Mouse (Mus musculus) midbrain, embryonic 10.5 days (tissue): ENCODE data around the gene Lrp5. TPM values are rescaled to one million over a fixed set of nuclear protein-coding genes. Genes with fewer than 3 reads are reported as not detected.

Experiments used
- DNase-seq: peaks from one replicate; pipeline ENCODE4 v3.0.0-alpha.2; 2017; ENCODE audit warnings: low spot score
- H3K27ac ChIP-seq: fragments of 300-500 bp; sonication (generic); replicated peaks from 2 replicates; pipeline ENCODE4 v1.5.1; 2016; ENCODE audit warnings: mild to moderate bottlenecking
- H3K27me3 ChIP-seq: fragments of 300-500 bp; sonication (generic); 2 replicates; pipeline ENCODE4 v1.6.1; 2016; ENCODE audit warnings: low read depth, mild to moderate bottlenecking; ENCODE audit not compliant: poor library complexity, severe bottlenecking
- H3K36me3 ChIP-seq: fragments of 300-500 bp; sonication (generic); 2 replicates; pipeline ENCODE4 v1.6.1; 2016; ENCODE audit warnings: mild to moderate bottlenecking, moderate library complexity
- H3K4me1 ChIP-seq: fragments of 300-500 bp; sonication (generic); 2 replicates; pipeline ENCODE4 v1.6.1; 2016
- H3K4me3 ChIP-seq: fragments of 300-500 bp; sonication (generic); 2 replicates; pipeline ENCODE4 v1.5.1; 2016; ENCODE audit warnings: mild to moderate bottlenecking, moderate library complexity
- H3K9me3 ChIP-seq: fragments of 300-500 bp; sonication (generic); replicated peaks from 2 replicates; pipeline ENCODE4 v1.6.1; 2016; ENCODE audit warnings: mild to moderate bottlenecking
- WGBS: fragments of 180-500 bp; shearing (Covaris S2); methylation state at CpG from one replicate; pipeline ENCODE4 v1.1.7; 2016; 5-methylcytosine and 5-hydroxymethylcytosine counted together
- polyA plus RNA-seq: library from polyadenylated mRNA; unstranded; fragments of >200 nt; fragmentation: Nextera tagmentation; extraction: Ambion mirVana; gene quantifications from 2 replicates; pipeline ENCODE4 v1.2.1, GENCODE M21; 2016

The Lrp5 gene
- polyA plus RNA-seq: 2.3 and 2.5 TPM in 2 replicates

DNA sequence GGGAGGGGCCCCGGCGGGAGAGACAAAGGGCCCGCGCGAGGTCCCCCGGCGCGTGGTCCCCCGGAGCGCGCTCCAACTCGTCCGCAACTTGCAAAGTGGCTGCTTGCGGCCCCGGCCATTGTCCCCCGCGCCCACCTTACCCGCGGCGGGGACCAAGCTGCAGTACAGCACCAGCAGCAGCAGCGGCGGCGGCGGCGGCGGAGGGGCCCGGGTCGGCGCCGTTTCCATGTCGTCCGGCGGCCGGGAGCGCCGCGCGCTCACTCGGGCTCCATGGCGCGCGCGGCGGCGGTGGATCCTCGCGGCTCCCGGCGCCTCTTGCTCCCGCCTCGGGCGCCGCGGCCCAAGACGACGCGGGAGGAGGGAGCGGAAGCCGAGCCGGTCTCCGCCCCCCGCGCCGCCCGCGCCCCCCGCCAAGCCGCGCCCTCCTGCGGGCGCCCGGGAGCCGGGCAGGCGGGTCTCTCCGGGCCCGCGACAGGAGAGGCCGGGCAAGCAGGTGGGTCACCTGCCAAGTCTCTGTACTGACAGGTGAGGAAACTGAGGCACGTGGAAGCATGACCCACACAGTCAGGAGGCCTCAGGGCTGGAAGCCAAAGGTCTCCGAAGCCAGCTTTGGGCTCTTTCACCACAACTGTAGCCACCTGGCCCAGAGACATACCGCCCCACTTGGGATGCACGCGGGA is at the start of gene Lrp5:
TSS of gene Lrp5 (minus strand) at position 350 of the 680 bp plus-strand sequence.
- peaks cover 44% of the 10 kb centered on the region for H3K4me1 ChIP-seq

DNA sequence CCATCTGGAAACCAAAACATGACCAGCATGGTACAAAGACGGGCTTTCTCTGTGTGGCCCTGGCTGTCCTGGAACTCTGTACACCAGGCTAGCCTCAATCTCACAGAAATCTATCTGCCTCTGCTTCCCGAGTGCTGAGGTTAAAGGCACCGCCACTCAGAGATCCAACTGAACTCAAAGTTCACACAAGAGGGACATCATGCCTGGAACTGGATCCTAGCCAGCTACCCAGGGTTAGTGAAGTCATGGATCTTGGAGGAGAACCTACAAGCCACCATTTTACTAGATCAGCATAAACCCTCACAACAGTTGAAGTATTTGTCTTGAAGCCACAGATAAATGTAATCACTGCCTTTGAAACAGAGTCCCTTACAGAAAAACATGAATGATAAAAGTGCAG is 49.6 kb upstream of the Lrp5 start:
- Histone ChIP-seq H3K27me3 (no peaks in the 10 kb centered on the region), H3K36me3 (no peaks in the 10 kb centered on the region), H3K4me1 (no peaks in the 10 kb centered on the region), H3K27ac (no peak overlapping the region), H3K4me3 (no peak overlapping the region), H3K9me3 (no peaks in the 10 kb centered on the region)
- no peak for DNase-seq
- 93% methylated on average over 3 of the region's 3 CpGs for WGBS

More for the DNA sequence above, at the start of gene Lrp5:
- Histone ChIP-seq H3K4me3 (peak within 1 kb of the TSS; percentile 94), H3K27ac (peak within 1 kb of the TSS; percentile 92), H3K36me3 (no peaks in the 10 kb centered on the region), H3K9me3 (no peaks in the 10 kb centered on the region), H3K27me3 (peaks cover 14% of the 10 kb centered on the region)
- peak; percentile 56 for DNase-seq
- under 1% methylated on average over 80 of the region's 83 CpGs for WGBS

DNA sequence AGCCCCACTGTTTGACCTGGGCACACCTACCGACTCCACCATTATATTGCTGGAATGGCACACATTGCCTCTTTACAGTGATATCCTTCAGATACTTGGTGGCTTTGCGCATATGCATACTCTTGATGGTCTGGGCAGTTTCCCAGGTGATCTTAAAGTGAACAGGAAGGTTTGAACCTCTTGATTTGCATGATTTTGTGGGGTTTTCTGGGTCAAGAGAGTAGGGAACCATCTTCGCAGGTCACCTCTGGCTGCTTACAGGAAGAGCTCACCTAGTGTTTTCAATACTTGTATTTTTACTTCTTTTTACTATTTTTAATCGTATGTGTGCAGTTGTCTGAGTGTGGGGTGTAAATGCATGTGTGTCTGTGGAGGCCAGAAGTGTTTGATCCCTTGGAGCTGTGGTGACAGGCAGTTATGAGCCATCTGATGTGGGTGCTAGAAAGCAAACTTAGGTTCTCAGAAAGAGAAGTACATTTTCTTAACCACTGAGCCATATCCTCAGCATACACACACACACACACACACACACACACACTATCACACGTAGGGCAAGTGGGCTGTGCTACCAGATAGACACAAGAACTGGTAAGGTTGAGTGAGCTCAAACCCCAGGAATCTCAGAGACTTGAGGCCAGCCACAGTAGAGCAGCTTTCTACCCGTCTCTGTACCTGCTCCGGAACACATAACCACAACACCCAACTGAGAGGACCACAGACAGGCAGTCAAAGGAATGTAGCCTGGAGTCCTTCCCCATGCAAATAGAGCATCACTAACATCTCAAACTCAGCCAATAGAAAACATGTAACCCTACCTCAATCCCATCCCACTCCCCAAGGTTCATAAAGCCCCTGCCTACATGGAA is 44.6 kb upstream of the Lrp5 start:
- Histone ChIP-seq H3K4me1 (no peaks in the 10 kb centered on the region), H3K27me3 (no peaks in the 10 kb centered on the region), H3K4me3 (no peak overlapping the region), H3K27ac (no peak overlapping the region), H3K9me3 (no peaks in the 10 kb centered on the region), H3K36me3 (no peaks in the 10 kb centered on the region)
- DNase-seq: no peak
- 85% methylated on average over 7 of the region's 7 CpGs for WGBS

DNA sequence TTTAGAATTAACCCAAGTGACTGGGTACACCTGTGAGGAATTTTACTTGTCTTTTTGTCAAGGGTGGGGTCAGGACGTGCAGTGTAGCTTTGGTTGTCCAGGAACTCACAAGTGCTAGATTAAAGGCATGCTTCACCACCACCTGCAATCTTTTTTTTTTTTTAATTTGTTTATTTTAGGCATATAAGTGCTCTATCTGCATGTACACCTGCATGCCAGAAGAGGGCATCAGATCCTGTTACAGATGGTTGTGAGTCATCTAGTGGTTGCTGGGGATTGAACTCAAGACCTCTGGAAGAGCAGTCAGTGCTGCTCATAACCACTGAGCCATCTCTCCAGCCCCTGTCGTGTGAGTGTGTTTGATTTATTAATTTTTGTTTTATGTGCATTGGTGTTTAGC is 42.5 kb upstream of the Lrp5 start:
- WGBS: 67% methylated on average over 2 of the region's 2 CpGs
- Histone ChIP-seq H3K4me1 (no peaks in the 10 kb centered on the region), H3K9me3 (peaks cover 1% of the 10 kb centered on the region; the same call in 1 of the 2 replicates), H3K36me3 (no peaks in the 10 kb centered on the region), H3K27ac (no peak overlapping the region), H3K4me3 (no peak overlapping the region), H3K27me3 (no peaks in the 10 kb centered on the region)
- DNase-seq: no peak

DNA sequence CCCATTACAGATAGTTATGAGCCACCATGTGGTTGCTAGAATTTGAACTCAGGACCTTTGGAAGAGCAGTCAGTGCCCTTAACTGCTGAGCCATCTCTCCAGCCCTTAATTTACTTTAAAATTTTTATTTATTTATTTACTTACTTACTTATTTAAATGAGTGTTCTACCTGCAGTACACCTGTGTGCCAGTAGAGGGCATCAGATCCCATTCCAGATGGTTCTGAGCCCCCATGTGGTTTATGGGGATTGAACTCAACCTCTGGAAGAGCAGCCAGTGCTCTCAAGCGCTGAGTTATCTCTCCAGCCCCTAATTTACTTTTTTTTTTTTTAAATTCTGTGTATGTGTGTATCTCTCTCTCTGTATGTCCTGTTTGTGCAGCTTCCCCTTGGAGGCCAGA is 38.4 kb upstream of the Lrp5 start:
- Histone ChIP-seq H3K36me3 (no peaks in the 10 kb centered on the region), H3K9me3 (peaks cover 5% of the 10 kb centered on the region; the same call in 1 of the 2 replicates), H3K27ac (no peak overlapping the region), H3K4me3 (no peak overlapping the region), H3K4me1 (peaks cover 4% of the 10 kb centered on the region), H3K27me3 (no peaks in the 10 kb centered on the region)
- peak; percentile 59 for DNase-seq
- WGBS: 35% methylated on average over 1 of the region's 1 CpGs

DNA sequence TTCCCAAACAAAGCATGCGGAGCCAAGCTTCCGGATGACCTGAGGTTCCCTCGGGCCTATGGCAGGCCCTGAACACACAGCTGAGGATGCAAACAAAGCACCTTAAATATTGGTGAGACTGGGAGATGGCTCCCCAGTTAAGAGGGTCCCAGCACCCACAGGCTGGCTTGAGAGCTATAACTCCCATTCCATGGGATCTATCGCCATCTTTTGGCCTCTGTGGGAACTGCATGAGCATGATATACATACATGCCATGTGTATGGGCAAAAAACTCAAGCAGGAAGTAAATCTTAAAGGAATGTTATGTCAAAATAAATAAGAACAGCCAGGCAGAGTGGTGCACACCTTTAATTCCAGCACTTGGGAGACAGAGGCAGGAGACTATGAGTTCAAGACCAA is 37.5 kb upstream of the Lrp5 start:
- Histone ChIP-seq H3K27me3 (no peaks in the 10 kb centered on the region), H3K36me3 (no peaks in the 10 kb centered on the region), H3K9me3 (peaks cover 5% of the 10 kb centered on the region; the same call in 1 of the 2 replicates), H3K4me3 (no peak overlapping the region), H3K27ac (no peak overlapping the region), H3K4me1 (peaks cover 13% of the 10 kb centered on the region)
- WGBS: 79% methylated on average over 4 of the region's 4 CpGs
- DNase-seq: peak; percentile 43

DNA sequence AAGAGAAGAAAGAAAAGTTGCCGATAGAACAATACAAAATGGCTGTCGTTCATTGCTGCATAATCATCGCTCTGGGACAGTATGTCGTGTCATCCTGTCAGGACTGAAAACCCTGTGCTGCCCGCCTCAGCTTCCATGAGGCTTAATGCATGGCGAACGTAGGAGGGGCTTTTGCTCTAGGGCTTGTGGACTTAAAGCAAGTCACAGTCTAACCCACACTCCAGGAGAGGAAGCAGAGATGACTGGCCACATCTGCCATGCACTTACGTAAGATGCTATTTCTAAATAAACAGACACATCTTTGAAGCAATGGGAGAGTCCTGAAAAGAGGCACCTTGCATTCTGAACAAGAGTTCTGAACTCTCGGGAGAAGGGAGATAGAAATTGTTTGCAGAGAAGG is 36.8 kb upstream of the Lrp5 start:
- Histone ChIP-seq H3K4me1 (peaks cover 16% of the 10 kb centered on the region), H3K9me3 (peaks cover 5% of the 10 kb centered on the region; the same call in 1 of the 2 replicates), H3K4me3 (no peak overlapping the region), H3K27me3 (no peaks in the 10 kb centered on the region), H3K27ac (no peak overlapping the region), H3K36me3 (peaks cover 7% of the 10 kb centered on the region)
- WGBS: 97% methylated on average over 9 of the region's 9 CpGs
- no peak for DNase-seq

DNA sequence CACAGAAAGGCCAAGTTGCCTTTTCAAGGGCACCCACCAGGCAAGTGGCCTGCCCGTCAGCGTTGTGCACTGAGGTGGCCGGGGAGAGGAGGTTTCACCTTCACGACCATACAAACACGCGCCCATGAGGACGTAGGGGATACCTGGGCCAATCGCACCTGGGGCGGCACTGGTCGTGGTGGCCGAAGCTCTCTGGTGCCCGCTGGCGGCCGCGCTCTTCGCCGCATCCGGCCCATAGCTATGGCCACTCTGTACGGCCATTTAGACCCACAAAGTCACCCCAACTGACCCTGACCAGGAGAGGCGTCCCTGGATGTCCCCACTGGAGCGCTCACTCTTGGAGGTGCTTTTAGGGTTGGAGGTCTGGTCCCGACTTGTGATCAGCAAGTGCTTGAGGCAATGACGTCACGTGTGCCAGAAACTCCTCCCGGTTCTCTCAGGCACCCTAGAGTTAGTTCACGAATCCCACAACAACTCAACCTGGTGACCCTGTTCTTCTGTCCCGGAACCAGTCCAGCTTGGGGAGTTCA is 33.1 kb upstream of the Lrp5 start:
- Histone ChIP-seq H3K4me1 (peaks cover 16% of the 10 kb centered on the region), H3K9me3 (peaks cover 5% of the 10 kb centered on the region; the same call in 1 of the 2 replicates), H3K36me3 (peaks cover 45% of the 10 kb centered on the region), H3K27ac (peak overlapping the region; percentile 58), H3K27me3 (no peaks in the 10 kb centered on the region), H3K4me3 (peak overlapping the region; percentile 53)
- DNase-seq: peak; percentile 61
- 1% methylated on average over 27 of the region's 27 CpGs for WGBS

DNA sequence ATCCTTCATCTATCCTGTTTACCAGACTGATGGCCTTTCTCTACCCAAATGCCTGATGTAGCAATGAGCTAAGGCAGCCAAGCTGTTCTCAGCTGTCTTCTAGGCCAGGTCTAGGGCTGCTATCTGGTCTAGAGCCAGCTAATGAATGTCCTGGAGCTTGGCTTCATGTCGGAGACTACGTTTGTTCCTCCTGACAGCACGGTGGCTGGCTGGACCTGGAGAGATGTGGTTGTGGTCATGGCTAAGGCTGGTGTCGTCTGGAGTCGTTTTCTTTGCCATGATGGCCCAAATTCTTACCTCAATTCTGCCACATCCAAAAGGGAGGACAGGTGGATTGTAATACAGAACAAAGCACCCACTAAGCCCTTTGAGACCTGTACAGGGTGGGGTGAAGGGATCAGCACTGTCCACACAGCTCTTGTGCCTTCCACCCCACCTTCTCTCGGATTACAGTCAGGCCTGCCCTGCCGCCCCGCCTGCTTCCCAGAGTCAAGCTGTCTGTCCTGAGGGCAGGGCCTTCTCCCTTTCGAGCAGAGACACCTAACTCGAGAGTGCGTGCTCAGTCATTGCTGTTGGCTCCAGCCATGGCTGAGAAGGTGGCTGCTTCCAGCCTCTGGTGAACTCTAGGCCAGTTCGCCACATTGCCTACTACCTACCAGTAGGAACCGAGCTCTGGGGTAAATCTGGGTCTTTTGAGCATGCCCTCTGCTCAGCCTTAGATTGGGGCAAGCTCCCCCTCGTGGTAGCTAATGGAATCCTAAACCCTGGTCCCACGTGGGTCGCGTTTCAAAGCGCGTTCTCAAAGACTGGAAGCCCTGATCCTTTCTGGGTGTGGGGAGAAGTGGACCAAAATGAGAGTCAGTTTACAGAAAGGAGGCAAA is 32.4 kb upstream of the Lrp5 start:
- H3K27me3 ChIP-seq: no peaks in the 10 kb centered on the region
- peak overlapping the region; percentile 53 for H3K4me3 ChIP-seq
- H3K9me3 ChIP-seq: peaks cover 2% of the 10 kb centered on the region; the same call in 1 of the 2 replicates
- peaks cover 51% of the 10 kb centered on the region for H3K36me3 ChIP-seq
- peaks cover 16% of the 10 kb centered on the region for H3K4me1 ChIP-seq
- DNase-seq: peak; percentile 63
- WGBS: 41% methylated on average over 19 of the region's 19 CpGs
- peak overlapping the region; percentile 58; the same call in 1 of the 2 replicates for H3K27ac ChIP-seq

DNA sequence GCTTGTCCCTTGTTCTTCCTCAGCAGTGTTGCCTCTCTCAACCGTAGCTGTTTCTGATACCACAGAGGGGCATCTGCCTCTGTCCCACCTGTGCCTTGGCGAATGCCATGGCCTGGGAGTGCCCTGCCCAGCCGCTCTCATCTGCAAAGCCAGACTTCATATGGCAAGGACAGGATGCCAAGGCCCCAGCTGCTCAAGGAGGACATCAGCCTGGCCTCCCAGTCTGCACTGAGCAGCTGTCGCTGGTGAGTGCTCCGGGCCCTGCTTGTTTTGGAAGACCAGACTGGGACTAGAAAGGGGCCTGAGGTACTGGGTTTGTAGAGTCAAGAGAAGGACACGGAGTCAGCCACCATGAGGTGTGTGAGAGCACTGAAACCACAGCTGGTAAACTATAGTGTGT is 28.0 kb upstream of the Lrp5 start:
- Histone ChIP-seq H3K9me3 (no peaks in the 10 kb centered on the region), H3K36me3 (peaks cover 68% of the 10 kb centered on the region), H3K4me1 (peaks cover 13% of the 10 kb centered on the region), H3K27ac (no peak overlapping the region), H3K27me3 (no peaks in the 10 kb centered on the region), H3K4me3 (no peak overlapping the region)
- 93% methylated on average over 6 of the region's 6 CpGs for WGBS
- no peak for DNase-seq

DNA sequence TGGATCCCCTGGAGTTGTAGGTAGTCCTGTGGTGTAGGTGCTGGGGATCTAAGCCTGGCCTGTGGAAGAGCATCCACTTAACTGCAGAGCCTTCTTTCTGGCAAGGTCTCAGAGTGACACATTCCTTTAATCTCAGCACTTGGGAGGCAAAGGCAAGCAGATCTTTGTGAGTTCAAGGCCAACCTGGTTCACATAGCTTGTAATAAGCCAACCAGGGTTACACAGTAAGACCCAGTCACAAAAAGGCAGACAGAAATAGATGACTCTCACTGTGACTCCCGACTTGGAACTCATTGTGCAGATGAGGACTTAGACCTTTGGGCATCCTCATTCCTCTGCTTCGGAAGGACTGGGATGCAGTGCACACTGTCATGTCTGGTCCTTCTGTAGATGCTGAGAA is 24.1 kb upstream of the Lrp5 start:
- Histone ChIP-seq H3K9me3 (no peaks in the 10 kb centered on the region), H3K4me3 (no peak overlapping the region), H3K4me1 (peaks cover 18% of the 10 kb centered on the region), H3K36me3 (peaks cover 33% of the 10 kb centered on the region), H3K27ac (no peak overlapping the region), H3K27me3 (no peaks in the 10 kb centered on the region)
- DNase-seq: no peak
- WGBS: 91% methylated on average over 2 of the region's 2 CpGs
